Mouse (Mus musculus) CH12.LX (cell line): ENCODE measurements around the gene Cyp11a1. TPM values are rescaled to one million over a fixed set of nuclear protein-coding genes. Genes with fewer than 3 reads are reported as not detected.

Source experiments
- DNase-seq: peaks from one replicate; pipeline ENCODE4 v3.0.0-alpha.2; 2013; ENCODE audit errors: extremely low read depth
- H3K27ac ChIP-seq: 2 replicates; pipeline ENCODE4 v1.5.1; 2012; ENCODE audit warnings: low read depth, mild to moderate bottlenecking, control low read depth, moderate library complexity; ENCODE audit not compliant: insufficient read depth
- H3K27me3 ChIP-seq: replicated peaks from 2 replicates; pipeline ENCODE3; 2012; ENCODE audit warnings: inconsistent platforms
- H3K36me3 ChIP-seq, 2 experiments: replicated peaks in 1 of 2; 2 replicates each; pipeline versions ENCODE3 to v1.6.1; 2012; ENCODE audit warnings: inconsistent platforms in 1 of 2, low read length in 1 of 2, mild to moderate bottlenecking in 1 of 2, mixed read lengths in 1 of 2, moderate library complexity in 1 of 2; ENCODE audit not compliant: control insufficient read depth in 1 of 2, insufficient read depth in 1 of 2
- H3K4me1 ChIP-seq, 2 experiments: 2 replicates each; pipeline ENCODE4 v1.6.1; 2012; ENCODE audit warnings: inconsistent platforms in 1 of 2, moderate library complexity in 1 of 2; ENCODE audit not compliant: insufficient read depth in 2 of 2, control insufficient read depth in 1 of 2
- H3K4me2 ChIP-seq: 2 replicates; pipeline ENCODE4 v1.6.1; 2012; ENCODE audit warnings: low read depth, mild to moderate bottlenecking, control low read depth; ENCODE audit not compliant: poor library complexity, insufficient read depth, severe bottlenecking
- H3K4me3 ChIP-seq, 3 experiments: fragments of 150-350 bp in 1 of 3; sonication (generic) in 1 of 3; replicated peaks in 1 of 3; 2 replicates each; pipeline versions ENCODE3 to v1.5.1; 2011 to 2012; ENCODE audit warnings: low read depth in 2 of 3, low read length in 2 of 3, mild to moderate bottlenecking in 2 of 3, moderate library complexity in 2 of 3, control low read depth in 1 of 3, improper control_type of control experiment in 1 of 3, inconsistent platforms in 1 of 3, mixed read lengths in 1 of 3; ENCODE audit not compliant: poor library complexity in 1 of 3
- H3K79me2 ChIP-seq: replicated peaks from 2 replicates; pipeline ENCODE4 v1.6.1; 2012; ENCODE audit warnings: mild to moderate bottlenecking, moderate library complexity; ENCODE audit not compliant: control insufficient read depth, poor library complexity, insufficient read depth, severe bottlenecking; ENCODE audit errors: extremely low read depth
- H3K9ac ChIP-seq: 2 replicates; pipeline ENCODE4 v1.6.1; 2012; ENCODE audit warnings: low read depth, mild to moderate bottlenecking, control low read depth, moderate library complexity; ENCODE audit not compliant: insufficient read depth
- H3K9me3 ChIP-seq: replicated peaks from 2 replicates; pipeline ENCODE3; 2012; ENCODE audit warnings: low read length, inconsistent platforms, mixed read lengths
- BHLHE40 ChIP-seq: IDR thresholded peaks from 2 replicates; pipeline ENCODE4 v1.6.1; 2011; ENCODE audit warnings: mild to moderate bottlenecking, low read depth, low read length, improper control_type of control experiment
- CHD1 ChIP-seq: IDR thresholded peaks from 2 replicates; pipeline ENCODE4 v1.6.1; 2012; ENCODE audit warnings: low read depth, low read length, improper control_type of control experiment, inconsistent platforms
- CHD2 ChIP-seq: IDR thresholded peaks from 2 replicates; pipeline ENCODE4 v1.6.1; 2011; ENCODE audit warnings: low read length, improper control_type of control experiment
- CTCF ChIP-seq, 2 experiments: IDR thresholded peaks in 1 of 2; conservative IDR thresholded peaks in 1 of 2; 2 replicates each; pipeline ENCODE4 v1.5.1; 2011 to 2012; ENCODE audit warnings: low read depth in 2 of 2, low read length in 2 of 2, improper control_type of control experiment in 1 of 2, inconsistent platforms in 1 of 2, mild to moderate bottlenecking in 1 of 2, moderate library complexity in 1 of 2
- E2F4 ChIP-seq: IDR thresholded peaks from 2 replicates; pipeline ENCODE4 v1.6.1; 2011; ENCODE audit warnings: low read depth, low read length, improper control_type of control experiment; ENCODE audit not compliant: insufficient replicate concordance
- EP300 ChIP-seq: IDR thresholded peaks from 2 replicates; pipeline ENCODE4 v1.6.1; 2011; ENCODE audit warnings: low read length, improper control_type of control experiment
- ETS1 ChIP-seq: conservative IDR thresholded peaks from 2 replicates; pipeline ENCODE4 v1.6.1; 2012; ENCODE audit warnings: low read depth, mild to moderate bottlenecking, inconsistent platforms, low read length, improper control_type of control experiment, moderate library complexity
- HCFC1 ChIP-seq: IDR thresholded peaks from 2 replicates; pipeline ENCODE4 v1.6.1; 2012; ENCODE audit warnings: low read depth, mild to moderate bottlenecking, inconsistent platforms, low read length, improper control_type of control experiment
- IRF4 ChIP-seq: IDR thresholded peaks from 2 replicates; pipeline ENCODE4 v1.6.1; 2014; ENCODE audit warnings: low read depth, mild to moderate bottlenecking, inconsistent platforms, low read length, improper control_type of control experiment
- JUN ChIP-seq: IDR thresholded peaks from 2 replicates; pipeline ENCODE4 v1.6.1; 2011; ENCODE audit warnings: low read depth, mild to moderate bottlenecking, low read length, improper control_type of control experiment, moderate library complexity; ENCODE audit not compliant: insufficient read depth
- JUND ChIP-seq: conservative IDR thresholded peaks from 2 replicates; pipeline ENCODE4 v1.6.1; 2011; ENCODE audit warnings: low read depth, low read length, improper control_type of control experiment
- MAFK ChIP-seq: IDR thresholded peaks from 2 replicates; pipeline ENCODE4 v1.6.1; 2011; ENCODE audit warnings: low read length, improper control_type of control experiment; ENCODE audit not compliant: insufficient replicate concordance
- MAX ChIP-seq: IDR thresholded peaks from 2 replicates; pipeline ENCODE4 v1.6.1; 2011; ENCODE audit warnings: low read length, improper control_type of control experiment
- MAZ ChIP-seq: IDR thresholded peaks from 2 replicates; pipeline ENCODE4 v1.6.1; 2012; ENCODE audit warnings: low read depth, mild to moderate bottlenecking, inconsistent platforms, low read length, improper control_type of control experiment, moderate library complexity
- MEF2A ChIP-seq: IDR thresholded peaks from 2 replicates; pipeline ENCODE4 v1.6.1; 2014; ENCODE audit warnings: low read depth, mild to moderate bottlenecking, inconsistent platforms, low read length, improper control_type of control experiment, borderline replicate concordance
- MXI1 ChIP-seq: IDR thresholded peaks from 2 replicates; pipeline ENCODE4 v1.6.1; 2011; ENCODE audit warnings: mild to moderate bottlenecking, low read depth, low read length, improper control_type of control experiment
- MYC ChIP-seq: IDR thresholded peaks from 2 replicates; pipeline ENCODE4 v1.6.1; 2011; ENCODE audit warnings: low read depth, mild to moderate bottlenecking, improper control_type of control experiment, low read length
- NELFE ChIP-seq: IDR thresholded peaks from 2 replicates; pipeline ENCODE4 v1.6.1; 2011; ENCODE audit warnings: low read depth, low read length, improper control_type of control experiment
- POLR2A ChIP-seq: IDR thresholded peaks from 2 replicates; pipeline ENCODE4 v1.6.1; 2011; ENCODE audit warnings: low read depth, mild to moderate bottlenecking, improper control_type of control experiment, low read length
- POLR2AphosphoS2 ChIP-seq: IDR thresholded peaks from 2 replicates; pipeline ENCODE4 v1.6.1; 2011; ENCODE audit warnings: low read depth, low read length, improper control_type of control experiment
- SIN3A ChIP-seq: IDR thresholded peaks from 2 replicates; pipeline ENCODE4 v1.6.1; 2012; ENCODE audit warnings: low read length, improper control_type of control experiment, inconsistent platforms
- TCF12 ChIP-seq: IDR thresholded peaks from 2 replicates; pipeline ENCODE4 v1.6.1; 2014; ENCODE audit warnings: low read depth, mild to moderate bottlenecking, inconsistent platforms, low read length, improper control_type of control experiment
- dilution Hi-C: fragments of 300-500 bp; cut with MboI; formaldehyde crosslinking; loops from 2 replicates; pipeline ENCODE4 v1.14.3; 2020; ENCODE audit warnings: low sequenced_read_pairs; ENCODE audit not compliant: extremely low pct_unique_long_range_greater_than_20kb, extremely low pct_ligation_motif_present
- in situ Hi-C: fragments of 300-500 bp; cut with MboI; formaldehyde crosslinking; loops from 3 replicates; pipeline ENCODE4 v1.14.3; 2019; ENCODE audit warnings: low sequenced_read_pairs, low pct_ligation_motif_present, low pct_unique_long_range_greater_than_20kb, mixed read lengths
- polyA plus RNA-seq: library from polyadenylated mRNA; unstranded; fragments of >175 nt; gene quantifications from 2 replicates; pipeline ENCODE4 v1.2.1, GENCODE M21; 2012; ENCODE audit warnings: low read depth; ENCODE audit not compliant: insufficient read length
- total RNA-seq, 2 experiments: library from RNA; depleted of rRNA; stranded (reverse); fragments of 300-350 nt in 1 of 2; fragments of >200 nt in 1 of 2; gene quantifications; 2 replicates each; pipeline ENCODE4 v1.2.3; 2012 to 2014

The Cyp11a1 gene
- total RNA-seq (2012; rRNA removed) (2.6 and 4.6 TPM in 2 replicates), total RNA-seq (2014; rRNA removed) (8.3 and 9.0 TPM in 2 replicates), polyA plus RNA-seq (12.1 and 12.8 TPM in 2 replicates)

GRCm38 (mm10) chr9:58005753-58006461 is at the start of gene Cyp11a1:
Gene Cyp11a1 (plus strand): TSS chr9:58006411.
- Histone ChIP-seq H3K36me3 (peaks cover 7 to 9% of the 10 kb centered on the region in 2 experiments), H3K4me1 (peaks cover 17 to 41% of the 10 kb centered on the region in 2 experiments), H3K27ac (no peak within 1 kb of the TSS), H3K27me3 (no peaks in the 10 kb centered on the region), H3K79me2 (no peaks in the 10 kb centered on the region), H3K4me2 (no peak within 1 kb of the TSS), H3K9ac (no peak within 1 kb of the TSS), H3K9me3 (peaks cover 6% of the 10 kb centered on the region), H3K4me3 (no peak within 1 kb of the TSS)
- in situ Hi-C loops: no loop called here
- TF ChIP-seq NELFE (no peak), POLR2AphosphoS2 (no peak), TCF12 (no peak), EP300 (peak; percentile 23; the same call in 1 of the 2 replicates), BHLHE40 (no peak)
- dilution Hi-C loops: no loop called here
- DNase-seq: no peak

- peak overlapping the region; percentile 95 for H3K4me2 ChIP-seq
- peak overlapping the region; percentile 99 for H3K27ac ChIP-seq
- H3K9ac ChIP-seq: peak overlapping the region; percentile 39; the same call in 1 of the 2 replicates
- H3K9me3 ChIP-seq: no peaks in the 10 kb centered on the region
- peaks cover 85 to 96% of the 10 kb centered on the region in 2 experiments for H3K36me3 ChIP-seq
- peak overlapping the region in 2 of 3 experiments; percentile 31 to 60 for H3K4me3 ChIP-seq
- dilution Hi-C loops (no loop called here), in situ Hi-C loops (no loop called here)
- peak; percentile 94 for DNase-seq
- H3K79me2 ChIP-seq: peaks cover 69% of the 10 kb centered on the region
- peak; percentile 36; the same call in 1 of the 2 replicates for TF ChIP-seq JUN
- TF ChIP-seq MEF2A: peak; percentile 24; the same call in 1 of the 2 replicates
- peak; percentile 58 for TF ChIP-seq JUND
- TF ChIP-seq POLR2A: peak; percentile 21
- TF ChIP-seq MYC: peak; percentile 75; the same call in 1 of the 2 replicates
- peak; percentile 88 for TF ChIP-seq EP300
- peak; percentile 77 for TF ChIP-seq HCFC1
- no peak for TF ChIP-seq MXI1
- peak; percentile 81 for TF ChIP-seq CHD2
- TF ChIP-seq CTCF (conservative IDR thresholded peaks at IDR 0.05 in 1 of 2, IDR thresholded peaks at IDR 0.05 in 1 of 2; ENCODE audit: low read depth in 2 of 2, low read length in 2 of 2): no peak
- TF ChIP-seq CHD1: no peak
- TF ChIP-seq MAZ: peak; percentile 97
- TF ChIP-seq IRF4: peak; percentile 68
- TF ChIP-seq MAFK: no peak
- peak; percentile 68; the same call in 1 of the 2 replicates for TF ChIP-seq SIN3A
- TF ChIP-seq ETS1: peak; percentile 97
- TF ChIP-seq E2F4: no peak
- TF ChIP-seq MAX: no peak; the same call in 1 of the 2 replicates
- peak; percentile 95 for TF ChIP-seq TCF12
- TF ChIP-seq, all 38 proteins: peak for 13
- peaks cover 45 to 98% of the 10 kb centered on the region in 2 experiments for H3K4me1 ChIP-seq
- H3K27me3 ChIP-seq: no peaks in the 10 kb centered on the region
These were observed 49.4 kb upstream of the Cyp11a1 start for GRCm38 (mm10) chr9:57956838-57957236.
